Mouse (Mus musculus): ENCODE measurements around the gene Prkg1.

DNA sequence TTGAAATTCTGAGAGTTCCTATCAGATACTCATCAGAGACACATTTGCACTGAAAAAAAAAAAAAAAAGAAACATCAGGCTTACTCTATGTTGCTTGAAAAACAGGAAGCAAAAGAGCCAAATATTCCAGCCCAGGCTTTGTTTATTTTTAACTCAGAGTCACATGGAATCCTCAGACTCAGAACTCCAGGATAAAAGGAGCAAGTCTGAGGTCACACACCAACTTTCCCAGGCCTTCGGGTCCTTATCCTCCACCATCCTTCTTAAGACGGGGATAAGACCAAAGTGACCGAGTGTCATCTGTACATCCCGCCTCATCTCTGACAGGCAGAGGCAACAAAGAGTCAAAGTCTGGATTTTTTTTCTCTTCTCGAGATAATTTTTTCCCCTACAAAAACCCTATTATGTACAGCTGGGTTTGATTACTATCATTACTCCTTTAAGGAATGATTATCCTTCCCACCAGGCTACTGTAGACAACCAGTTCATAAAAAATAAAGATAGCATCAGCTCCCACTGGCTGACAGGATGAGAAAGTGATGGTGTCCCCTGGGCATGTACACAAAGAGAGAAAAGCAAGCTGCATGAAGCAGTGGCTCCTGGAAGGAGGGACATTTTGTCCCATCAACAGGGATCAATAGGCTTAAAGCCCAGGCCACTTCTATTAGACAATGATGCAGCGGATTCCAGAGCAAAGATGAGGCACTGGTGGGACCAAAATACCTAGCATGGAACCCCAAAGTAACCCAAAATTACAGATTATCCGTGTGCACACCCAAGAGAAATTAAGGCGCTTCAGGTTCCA lies 21.4 kb downstream of the Prkg1 start:
- TF ChIP-seq GATA1 (IDR thresholded peaks at IDR 0.05; ENCODE audit: borderline replicate concordance, low read length) (no peak), FLI1 (IDR thresholded peaks at IDR 0.05; ENCODE audit: low read length) (no peak)
